Mouse (Mus musculus) cerebral cortex, adult 2 months (tissue): ENCODE results near the gene Scarf2.

Experiments used
- WGBS: fragments of 180-500 bp; shearing (Covaris S2); methylation state at CpG from one replicate; pipeline ENCODE4 v1.1.7; 2018; 5-methylcytosine and 5-hydroxymethylcytosine counted together

The Scarf2 gene

GRCm38 (mm10) chr16:17796971-17797811 lies at the start of gene Scarf2:
Gene Scarf2, plus strand, starts transcription at chr16:17797282.
- WGBS: 4% methylated on average over 81 of the region's 81 CpGs

- WGBS: 49% methylated on average over 3 of the region's 3 CpGs
Observed at GRCm38 (mm10) chr16:17753001-17753400, 44.1 kb upstream of the Scarf2 start.

GRCm38 (mm10) chr16:17753686-17754085 lies 43.4 kb upstream of the Scarf2 start:
- WGBS: 39% methylated on average over 1 of the region's 1 CpGs

- 97% methylated on average over 1 of the region's 1 CpGs for WGBS
Observed at GRCm38 (mm10) chr16:17757756-17758155, 39.3 kb upstream of the Scarf2 start.

- WGBS: 22% methylated on average over 9 of the region's 9 CpGs
Observed at GRCm38 (mm10) chr16:17758902-17759301, 38.2 kb upstream of the Scarf2 start.

- under 1% methylated on average over 25 of the region's 28 CpGs for WGBS
Observed at GRCm38 (mm10) chr16:17759344-17759773, 37.7 kb upstream of the Scarf2 start, which contains the start of gene Klhl22. Gene Klhl22, plus strand, starts transcription at chr16:17759618.

- 1% methylated on average over 54 of the region's 54 CpGs for WGBS
Observed at GRCm38 (mm10) chr16:17759813-17760321, 37.2 kb upstream of the Scarf2 start.

GRCm38 (mm10) chr16:17760657-17761056 lies 36.4 kb upstream of the Scarf2 start:
- WGBS: 35% methylated on average over 8 of the region's 8 CpGs

GRCm38 (mm10) chr16:17761074-17761473 lies 36.0 kb upstream of the Scarf2 start:
- WGBS: 35% methylated on average over 1 of the region's 1 CpGs

GRCm38 (mm10) chr16:17764108-17764511 lies 33.0 kb upstream of the Scarf2 start:
- WGBS: 73% methylated on average over 4 of the region's 4 CpGs

- WGBS: 30% methylated on average over 7 of the region's 7 CpGs
Observed at GRCm38 (mm10) chr16:17768834-17769233, 28.2 kb upstream of the Scarf2 start.

GRCm38 (mm10) chr16:17771117-17771865 lies 25.8 kb upstream of the Scarf2 start:
- WGBS: 52% methylated on average over 4 of the region's 4 CpGs

- WGBS: 68% methylated on average over 11 of the region's 11 CpGs
Observed at GRCm38 (mm10) chr16:17776828-17777227, 20.3 kb upstream of the Scarf2 start.

GRCm38 (mm10) chr16:17778223-17778622 lies 18.9 kb upstream of the Scarf2 start:
- WGBS: 90% methylated on average over 4 of the region's 4 CpGs

GRCm38 (mm10) chr16:17779692-17780091 lies 17.4 kb upstream of the Scarf2 start:
- 88% methylated on average over 1 of the region's 1 CpGs for WGBS

- WGBS: 72% methylated on average over 3 of the region's 3 CpGs
Observed at GRCm38 (mm10) chr16:17785337-17785736, 11.7 kb upstream of the Scarf2 start.

- 86% methylated on average over 3 of the region's 3 CpGs for WGBS
Observed at GRCm38 (mm10) chr16:17792728-17793127, 4.4 kb upstream of the Scarf2 start.

GRCm38 (mm10) chr16:17794047-17794446 lies 3.0 kb upstream of the Scarf2 start:
- WGBS: 53% methylated on average over 4 of the region's 4 CpGs

- 86% methylated on average over 5 of the region's 5 CpGs for whole genome bisulfite sequencing
Observed at GRCm38 (mm10) chr16:17795643-17796042, 1.4 kb upstream of the Scarf2 start.

GRCm38 (mm10) chr16:17797812-17798311 lies 780 bp downstream of the Scarf2 start:
- 16% methylated on average over 29 of the region's 29 CpGs for WGBS

- WGBS: 20% methylated on average over 39 of the region's 45 CpGs
Observed at GRCm38 (mm10) chr16:17798321-17799180, 1.5 kb downstream of the Scarf2 start.
